Mouse (Mus musculus) intestine, embryonic 14.5 days (tissue): ENCODE results near the gene Mr1. TPM values are rescaled to one million over a fixed set of nuclear protein-coding genes. Genes with fewer than 3 reads are reported as not detected.

Source experiments
- ATAC-seq: fragments of 200-750 bp; cut with Nextera tagmentation; replicated peaks from 2 replicates; pipeline ENCODE4 v1.8.0; 2017; ENCODE audit warnings: low read depth, moderate number of reproducible peaks, moderate TSS enrichment, moderate library complexity; ENCODE audit not compliant: low FRiP score, low TSS enrichment
- DNase-seq: peaks from one replicate; pipeline ENCODE4 v3.0.0-alpha.2; 2018; ENCODE audit warnings: low spot score
- H3K27ac ChIP-seq: fragments of 300-500 bp; sonication (generic); 2 replicates; pipeline ENCODE4 v1.5.1; 2014; ENCODE audit warnings: low read depth, mild to moderate bottlenecking, control low read depth
- H3K27me3 ChIP-seq: fragments of 300-500 bp; sonication (generic); replicated peaks from 2 replicates; pipeline ENCODE4 v1.6.1; 2014; ENCODE audit warnings: low read length, control low read depth; ENCODE audit not compliant: control insufficient read depth, insufficient read depth
- H3K36me3 ChIP-seq: fragments of 300-500 bp; sonication (generic); 2 replicates; pipeline ENCODE4 v1.6.1; 2014; ENCODE audit warnings: low read length, control low read depth; ENCODE audit not compliant: control insufficient read depth, insufficient read depth
- H3K4me1 ChIP-seq: fragments of 300-500 bp; sonication (generic); replicated peaks from 2 replicates; pipeline ENCODE4 v1.6.1; 2014; ENCODE audit warnings: low read length, control low read depth, mixed read lengths; ENCODE audit not compliant: control insufficient read depth, insufficient read depth
- H3K4me2 ChIP-seq: fragments of 300-500 bp; sonication (generic); 2 replicates; pipeline ENCODE4 v1.6.1; 2014; ENCODE audit warnings: low read length
- H3K4me3 ChIP-seq: fragments of 300-500 bp; sonication (generic); 2 replicates; pipeline ENCODE4 v1.5.1; 2014; ENCODE audit warnings: low read depth, low read length, control low read depth, mixed read lengths
- H3K9ac ChIP-seq: fragments of 300-500 bp; sonication (generic); 2 replicates; pipeline ENCODE4 v1.6.1; 2014; ENCODE audit warnings: mild to moderate bottlenecking, low read length
- H3K9me3 ChIP-seq: fragments of 300-500 bp; sonication (generic); 2 replicates; pipeline ENCODE4 v1.6.1; 2016; ENCODE audit warnings: low read length, control low read depth; ENCODE audit not compliant: control insufficient read depth
- WGBS: fragments of 180-500 bp; shearing (Covaris S2); extraction: QIAGEN DNeasy Blood & Tissue Kit; methylation state at CpG from one replicate; pipeline ENCODE4 v1.1.7; 2014; 5-methylcytosine and 5-hydroxymethylcytosine counted together
- polyA plus RNA-seq: library from polyadenylated mRNA; unstranded; fragments of >200 nt; fragmentation: Nextera tagmentation; extraction: Ambion mirVana; gene quantifications from 2 replicates; pipeline ENCODE4 v1.2.1, GENCODE M21; 2014

Gene Mr1
- polyA plus RNA-seq, 1 experiment from 2014 or later, result 6.8 TPM

DNA sequence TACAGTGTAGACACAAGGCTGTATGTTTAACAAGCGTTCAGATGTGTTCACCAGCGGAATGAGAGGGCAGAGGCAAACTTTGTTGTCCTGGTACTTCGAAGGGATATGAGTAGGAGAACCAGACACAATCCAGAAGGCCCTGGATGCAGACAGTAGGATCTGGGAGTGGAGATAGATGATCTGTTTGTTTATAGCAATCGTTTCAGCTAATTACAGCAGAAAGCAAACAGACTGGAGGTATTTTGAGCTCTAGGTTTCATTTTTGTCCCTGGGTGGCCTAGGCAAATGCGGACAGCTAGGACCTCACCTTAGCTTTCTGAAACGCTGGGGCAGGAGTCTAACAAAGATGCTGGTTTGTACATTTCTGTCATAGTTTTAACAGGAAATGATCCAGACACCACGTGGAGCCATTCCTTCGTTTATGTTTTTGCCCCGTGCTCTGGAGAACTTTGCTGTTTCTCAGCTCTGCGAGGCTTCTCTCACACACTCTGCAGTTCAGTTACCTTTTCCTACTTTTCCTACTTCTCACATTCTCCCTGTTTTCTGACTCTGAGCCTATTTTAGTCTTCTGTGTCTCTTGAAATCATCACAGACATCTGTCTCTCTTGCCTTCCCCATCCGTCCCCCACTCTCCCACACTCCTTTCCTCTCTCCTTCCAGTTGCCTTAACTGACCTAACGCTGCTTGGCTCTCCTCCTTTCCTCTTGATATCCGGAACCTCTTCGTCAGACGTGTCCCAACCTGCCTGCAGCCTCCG is 57.6 kb downstream of the Mr1 start:
- peaks cover 78% of the 10 kb centered on the region for H3K4me1 ChIP-seq
- H3K9me3 ChIP-seq, result no peaks in the 10 kb centered on the region
- H3K4me2 ChIP-seq, result 0 out of 2 replicates have a peak overlapping the region, but pooled peaks have one; percentile 1
- no peaks in the 10 kb centered on the region for H3K36me3 ChIP-seq
- no peaks in the 10 kb centered on the region for H3K27me3 ChIP-seq
- 24% methylated on average over 16 of the region's 16 CpGs for WGBS
- H3K27ac ChIP-seq, result peak overlapping the region; percentile 78
- peak; percentile 67 for DNase-seq
- H3K9ac ChIP-seq, result no peak overlapping the region
- no peak for ATAC-seq
- H3K4me3 ChIP-seq, result no peak overlapping the region

GRCm38 (mm10) chr1:155088046-155088445 is 58.6 kb downstream of the Mr1 start:
- Histone ChIP-seq H3K27ac (no peak overlapping the region), H3K4me3 (no peak overlapping the region), H3K27me3 (no peaks in the 10 kb centered on the region), H3K36me3 (no peaks in the 10 kb centered on the region), H3K9me3 (no peaks in the 10 kb centered on the region), H3K4me1 (peaks cover 72% of the 10 kb centered on the region), H3K9ac (no peak overlapping the region), H3K4me2 (no peak overlapping the region)
- DNase-seq (no peak), ATAC-seq (no peak)
- WGBS, result 91% methylated on average over 4 of the region's 4 CpGs

DNA sequence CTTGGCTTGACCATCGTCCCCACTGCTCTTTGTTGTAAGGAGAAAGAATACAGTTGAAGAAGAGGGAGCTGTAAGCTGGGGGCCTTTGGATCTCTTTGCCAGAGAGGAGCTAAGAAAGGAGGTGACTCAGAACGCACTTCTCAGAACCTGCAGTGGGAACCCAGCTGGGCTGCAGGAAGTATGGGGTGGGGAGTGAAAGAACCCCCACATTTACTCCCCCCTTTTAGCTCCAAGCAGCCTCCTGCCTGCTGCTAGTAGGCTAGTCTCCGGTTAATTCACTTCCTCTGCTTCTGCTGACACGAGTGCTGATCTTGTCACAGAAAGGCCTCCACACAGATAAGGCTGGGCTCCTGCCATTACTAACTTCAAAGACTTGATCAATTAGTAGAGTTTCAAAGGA is 59.7 kb downstream of the Mr1 start:
- DNase-seq (no peak), ATAC-seq (no peak)
- Histone ChIP-seq H3K9ac (no peak overlapping the region), H3K36me3 (no peaks in the 10 kb centered on the region), H3K9me3 (no peaks in the 10 kb centered on the region), H3K27me3 (no peaks in the 10 kb centered on the region), H3K27ac (peak overlapping the region; percentile 16; the same call in 1 of the 2 replicates), H3K4me1 (peaks cover 71% of the 10 kb centered on the region), H3K4me2 (no peak overlapping the region), H3K4me3 (no peak overlapping the region)
- WGBS, result 27% methylated on average over 4 of the region's 4 CpGs

GRCm38 (mm10) chr1:155086416-155086815 is 60.2 kb downstream of the Mr1 start:
- no peak overlapping the region for H3K9ac ChIP-seq
- H3K4me2 ChIP-seq, result no peak overlapping the region
- peaks cover 67% of the 10 kb centered on the region for H3K4me1 ChIP-seq
- no peaks in the 10 kb centered on the region for H3K9me3 ChIP-seq
- ATAC-seq (no peak), DNase-seq (no peak)
- H3K27ac ChIP-seq, result peak overlapping the region; percentile 16; the same call in 1 of the 2 replicates
- WGBS, result 18% methylated on average over 7 of the region's 7 CpGs
- no peak overlapping the region for H3K4me3 ChIP-seq
- no peaks in the 10 kb centered on the region for H3K36me3 ChIP-seq
- H3K27me3 ChIP-seq, result no peaks in the 10 kb centered on the region

DNA sequence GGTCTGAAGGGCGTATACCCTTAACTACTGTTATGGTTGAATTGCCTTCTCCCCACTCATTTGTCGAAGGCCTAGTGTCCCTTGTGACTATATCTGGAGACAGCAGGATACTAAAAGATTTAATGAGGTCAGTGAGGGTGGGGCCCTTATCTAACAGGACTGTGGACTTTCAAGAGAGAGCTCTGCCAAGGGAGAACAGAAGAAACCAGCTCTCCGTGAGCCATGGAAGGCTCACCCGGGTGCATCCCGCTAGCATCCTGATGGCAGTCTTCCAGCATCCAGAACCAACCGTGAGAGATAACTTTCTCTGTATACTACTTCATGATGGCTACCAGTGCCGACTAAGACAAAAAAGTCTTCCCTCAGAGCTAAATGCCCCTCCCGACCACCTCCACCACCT is 61.8 kb downstream of the Mr1 start:
- no peaks in the 10 kb centered on the region for H3K9me3 ChIP-seq
- WGBS, result 48% methylated on average over 8 of the region's 8 CpGs
- no peak overlapping the region for H3K4me3 ChIP-seq
- H3K27ac ChIP-seq, result peak overlapping the region; percentile 98; the same call in 1 of the 2 replicates
- no peaks in the 10 kb centered on the region for H3K36me3 ChIP-seq
- ATAC-seq (no peak), DNase-seq (no peak)
- no peaks in the 10 kb centered on the region for H3K27me3 ChIP-seq
- no peak overlapping the region for H3K9ac ChIP-seq
- peaks cover 67% of the 10 kb centered on the region for H3K4me1 ChIP-seq
- H3K4me2 ChIP-seq, result no peak overlapping the region

- peak overlapping the region; percentile 98 for H3K27ac ChIP-seq
- peaks cover 55% of the 10 kb centered on the region for H3K4me1 ChIP-seq
- H3K9me3 ChIP-seq, result no peaks in the 10 kb centered on the region
- peak overlapping the region; percentile 66 for H3K4me2 ChIP-seq
- WGBS, result under 1% methylated on average over 51 of the region's 77 CpGs
- H3K4me3 ChIP-seq, result peak overlapping the region; percentile 40
- DNase-seq (peak; percentile 95), ATAC-seq (peak; percentile 93)
- H3K36me3 ChIP-seq, result no peaks in the 10 kb centered on the region
- no peaks in the 10 kb centered on the region for H3K27me3 ChIP-seq
- H3K9ac ChIP-seq, result peak overlapping the region; percentile 63
Measured at GRCm38 (mm10) chr1:155083271-155084265, 63.0 kb downstream of the Mr1 start.

DNA sequence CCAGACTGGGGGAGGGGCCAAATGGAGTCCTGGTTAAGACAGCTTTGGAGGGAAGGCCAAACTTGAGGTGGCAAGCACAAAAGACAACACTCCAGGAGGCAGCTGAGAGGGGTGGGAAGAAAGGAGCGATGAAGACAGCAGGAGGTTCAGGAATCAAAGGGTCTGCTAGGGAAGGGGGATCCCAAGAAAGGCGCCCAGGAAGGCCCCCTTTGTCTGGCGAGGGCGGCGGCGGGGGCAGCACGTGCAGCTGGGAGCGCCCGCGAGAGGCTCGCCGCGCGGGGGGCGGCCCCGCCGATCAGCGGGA is 63.7 kb downstream of the Mr1 start:
- Histone ChIP-seq H3K9ac (peak overlapping the region; percentile 62), H3K4me3 (peak overlapping the region; percentile 40), H3K4me2 (peak overlapping the region; percentile 66), H3K9me3 (no peaks in the 10 kb centered on the region), H3K4me1 (peaks cover 57% of the 10 kb centered on the region), H3K27me3 (no peaks in the 10 kb centered on the region), H3K36me3 (no peaks in the 10 kb centered on the region), H3K27ac (peak overlapping the region; percentile 98)
- WGBS, result 0% methylated on average over 17 of the region's 18 CpGs
- DNase-seq, result no peak
- ATAC-seq, result no peak; the same call in 1 of the 2 replicates

DNA sequence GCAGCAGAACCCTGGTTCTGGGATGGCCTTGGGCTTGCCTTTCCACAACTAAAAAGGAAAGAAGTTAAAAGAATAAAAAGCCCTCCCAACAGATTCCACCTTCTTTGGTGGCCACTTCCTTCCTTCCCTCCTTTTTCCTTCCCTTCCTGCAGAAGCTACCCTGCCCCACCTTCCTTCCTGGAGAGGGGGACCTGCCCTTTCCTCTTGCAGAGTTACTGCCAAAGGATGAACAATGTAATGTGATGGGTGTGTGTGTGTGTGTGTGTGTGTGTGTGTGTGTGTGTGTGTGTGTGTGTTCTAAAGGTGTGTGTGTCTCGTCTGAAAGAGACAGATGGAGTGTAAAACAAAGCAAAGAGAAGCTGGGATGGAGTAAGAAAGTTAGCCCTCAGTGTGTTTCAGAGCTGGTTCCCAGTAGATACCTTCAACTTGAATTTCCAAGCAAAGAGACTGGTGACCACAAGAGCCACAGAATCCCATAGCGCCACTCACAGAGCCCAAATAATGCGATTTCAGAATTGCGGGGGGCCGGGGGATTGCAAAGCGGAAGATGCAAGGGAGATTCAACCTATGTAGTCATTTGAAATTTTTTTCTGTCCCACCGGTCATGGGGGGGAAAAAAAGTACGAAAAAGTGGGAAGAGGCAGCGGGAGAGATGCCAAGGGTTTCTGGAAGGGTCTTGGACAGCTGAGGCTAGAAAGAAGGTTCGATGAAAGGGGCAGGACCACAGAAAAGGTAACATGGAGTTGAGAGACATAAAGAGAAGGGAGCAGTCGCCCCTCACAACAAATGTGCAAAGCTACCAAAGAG is 64.3 kb downstream of the Mr1 start:
- Histone ChIP-seq H3K36me3 (no peaks in the 10 kb centered on the region), H3K4me2 (peak overlapping the region; percentile 66), H3K4me3 (peak overlapping the region; percentile 40), H3K9ac (peak overlapping the region; percentile 62), H3K27ac (peak overlapping the region; percentile 98), H3K4me1 (peaks cover 62% of the 10 kb centered on the region), H3K27me3 (no peaks in the 10 kb centered on the region), H3K9me3 (no peaks in the 10 kb centered on the region)
- no peak for DNase-seq
- no peak for ATAC-seq
- 19% methylated on average over 11 of the region's 11 CpGs for WGBS
